Mouse (Mus musculus): ENCODE results near the gene Eva1b. TPM values are rescaled to one million over a fixed set of nuclear protein-coding genes. Genes with fewer than 3 reads are reported as not detected.

Gene Eva1b
- polyA plus RNA-seq, 1 experiment from 2014 or later: 30.9 TPM

GRCm38 (mm10) chr4:126109613-126110373 is 37.8 kb upstream of the Eva1b start:
- ATAC-seq (ENCODE audit: extremely low read depth, insufficient number of reproducible peaks, low FRiP score, low TSS enrichment): no peak
- Histone ChIP-seq H3K9me3 (no peaks in the 10 kb centered on the region), H3K4me3 (peak overlapping the region; percentile 21; the same call in 1 of the 2 replicates), H3K27ac (replicated peaks) (peak overlapping the region; percentile 96), H3K4me2 (peak overlapping the region; percentile 60), H3K36me3 (no peaks in the 10 kb centered on the region), H3K9ac (peak overlapping the region; percentile 72), H3K4me1 (peaks cover 86% of the 10 kb centered on the region), H3K27me3 (replicated peaks) (no peaks in the 10 kb centered on the region)
- 55% methylated on average over 10 of the region's 10 CpGs for WGBS

DNA sequence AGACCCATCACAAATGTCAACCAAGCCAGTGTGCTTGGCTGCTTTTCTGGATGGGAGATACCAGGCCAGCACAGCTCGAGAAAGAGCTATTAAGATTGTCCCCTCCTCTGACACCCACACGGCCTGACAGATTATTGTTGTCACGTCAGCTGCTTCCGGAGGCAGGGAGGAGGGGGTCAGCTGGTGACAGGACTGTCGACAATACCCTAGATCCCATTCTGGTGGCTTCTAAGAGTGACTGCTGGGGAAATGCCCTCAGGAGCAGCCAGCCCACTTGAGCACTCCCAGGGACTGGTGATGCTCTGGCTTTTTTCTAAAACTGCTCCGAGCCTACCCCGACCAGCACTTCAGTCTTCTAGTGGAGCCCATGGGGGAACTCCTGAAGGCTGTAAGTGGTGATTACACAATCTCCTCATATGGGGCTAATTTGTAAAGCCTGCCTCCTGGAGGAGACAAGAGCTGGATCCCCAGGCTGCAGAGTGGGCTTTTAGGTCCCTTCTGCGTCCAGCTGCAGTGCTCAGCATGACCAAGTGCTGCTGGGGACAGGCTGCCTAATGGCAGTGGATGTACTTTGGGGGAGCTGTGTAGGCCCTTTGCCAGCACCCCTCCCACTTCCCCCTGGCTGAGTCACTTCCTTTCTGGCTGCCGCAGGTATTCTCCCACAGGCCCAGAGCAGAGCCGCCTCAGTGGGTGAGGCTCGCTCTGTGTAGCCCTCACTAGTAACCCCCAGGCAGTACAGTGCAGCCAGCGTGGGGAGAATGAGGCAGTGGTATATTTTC is 37.0 kb upstream of the Eva1b start:
- H3K4me3 ChIP-seq: peak overlapping the region; percentile 21
- 3% methylated on average over 12 of the region's 12 CpGs for WGBS
- ATAC-seq (ENCODE audit: extremely low read depth, insufficient number of reproducible peaks, low FRiP score, low TSS enrichment): peak; percentile 72; the same call in 1 of the 2 replicates
- peak overlapping the region; percentile 60 for H3K4me2 ChIP-seq
- H3K36me3 ChIP-seq: no peaks in the 10 kb centered on the region
- peak overlapping the region; percentile 72 for H3K9ac ChIP-seq
- peak overlapping the region; percentile 96 for H3K27ac ChIP-seq (replicated peaks)
- no peaks in the 10 kb centered on the region for H3K27me3 ChIP-seq (replicated peaks)
- H3K9me3 ChIP-seq: no peaks in the 10 kb centered on the region
- H3K4me1 ChIP-seq: peaks cover 81% of the 10 kb centered on the region

DNA sequence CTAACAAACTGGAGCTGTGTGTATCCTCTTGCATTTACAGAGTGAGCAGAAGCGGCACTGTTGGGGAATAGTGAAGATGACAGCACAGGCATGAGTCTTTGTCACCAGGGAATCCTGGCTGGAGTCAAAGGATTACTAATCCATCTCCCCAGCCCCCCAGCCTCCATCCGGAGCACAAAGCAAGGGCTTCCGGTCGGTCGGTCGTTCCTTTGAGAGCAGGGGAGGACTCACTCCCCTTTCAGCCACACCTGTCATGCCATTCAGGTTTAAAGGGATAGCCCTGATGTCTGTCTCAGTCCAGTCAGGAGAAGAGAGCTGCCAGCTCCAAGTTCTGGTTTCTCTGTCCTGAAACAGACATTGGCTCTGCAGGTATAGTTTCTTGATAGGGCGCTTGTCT is 36.4 kb upstream of the Eva1b start:
- H3K4me1 ChIP-seq: peaks cover 81% of the 10 kb centered on the region
- H3K9ac ChIP-seq: peak overlapping the region; percentile 72
- H3K4me3 ChIP-seq: peak overlapping the region; percentile 21
- no peaks in the 10 kb centered on the region for H3K9me3 ChIP-seq
- peak overlapping the region; percentile 60 for H3K4me2 ChIP-seq
- ATAC-seq (ENCODE audit: extremely low read depth, insufficient number of reproducible peaks, low FRiP score, low TSS enrichment): no peak
- no peaks in the 10 kb centered on the region for H3K27me3 ChIP-seq (replicated peaks)
- H3K27ac ChIP-seq (replicated peaks): peak overlapping the region; percentile 96
- 15% methylated on average over 7 of the region's 7 CpGs for WGBS
- H3K36me3 ChIP-seq: no peaks in the 10 kb centered on the region

DNA sequence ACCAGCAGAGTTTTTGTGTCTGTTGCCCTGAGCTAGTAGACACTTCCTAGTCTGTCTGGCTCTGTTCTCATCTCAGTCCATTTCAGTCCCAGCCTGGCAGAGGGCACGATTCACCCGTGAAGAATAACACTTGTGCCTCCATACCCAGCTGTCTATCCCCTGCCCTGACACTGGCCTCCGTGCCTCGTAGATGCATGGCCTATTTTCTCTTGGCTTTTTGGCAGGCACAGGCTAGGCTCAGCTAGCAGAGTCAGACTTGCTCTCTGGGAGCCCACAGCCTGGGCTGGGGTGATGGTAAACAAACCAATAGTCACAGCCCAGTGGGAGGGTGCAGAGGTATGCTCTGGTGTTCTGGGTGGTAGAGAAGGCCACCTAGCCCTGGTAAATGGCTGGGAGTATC is 34.3 kb upstream of the Eva1b start:
- no peak for ATAC-seq (ENCODE audit: extremely low read depth, insufficient number of reproducible peaks, low FRiP score, low TSS enrichment)
- Histone ChIP-seq H3K4me2 (no peak overlapping the region), H3K4me1 (peaks cover 65% of the 10 kb centered on the region), H3K27me3 (replicated peaks) (no peaks in the 10 kb centered on the region), H3K9me3 (no peaks in the 10 kb centered on the region), H3K9ac (peak overlapping the region; percentile 11; the same call in 1 of the 2 replicates), H3K36me3 (peaks cover 5% of the 10 kb centered on the region; the same call in 1 of the 2 replicates), H3K27ac (replicated peaks) (no peak overlapping the region), H3K4me3 (no peak overlapping the region)
- WGBS: 77% methylated on average over 4 of the region's 4 CpGs

DNA sequence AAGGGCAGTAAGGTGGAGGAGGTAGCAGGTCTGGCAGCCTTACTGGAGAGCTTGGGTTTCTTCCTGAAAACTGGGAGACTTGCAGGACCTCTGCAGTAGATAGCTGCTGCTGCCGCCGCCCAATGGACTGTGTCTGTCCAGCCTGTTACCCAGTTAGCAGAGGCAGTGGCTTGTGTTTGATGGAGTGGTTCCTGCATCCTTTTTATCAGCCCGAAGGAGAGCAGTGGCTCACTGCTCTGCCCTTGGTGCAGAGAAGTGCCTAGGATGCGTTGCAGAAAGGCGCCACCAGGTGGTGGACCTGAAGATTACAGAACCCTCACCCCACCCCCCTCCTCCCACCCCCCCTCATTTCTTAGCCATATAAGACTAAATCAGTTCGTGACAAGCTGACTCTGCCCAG is 33.6 kb upstream of the Eva1b start:
- peaks cover 58% of the 10 kb centered on the region for H3K4me1 ChIP-seq
- no peak for ATAC-seq (ENCODE audit: extremely low read depth, insufficient number of reproducible peaks, low FRiP score, low TSS enrichment)
- 7% methylated on average over 6 of the region's 6 CpGs for WGBS
- no peaks in the 10 kb centered on the region for H3K9me3 ChIP-seq
- H3K4me2 ChIP-seq: no peak overlapping the region
- no peak overlapping the region for H3K9ac ChIP-seq
- H3K36me3 ChIP-seq: peaks cover 10% of the 10 kb centered on the region; the same call in 1 of the 2 replicates
- no peak overlapping the region for H3K27ac ChIP-seq (replicated peaks)
- no peak overlapping the region for H3K4me3 ChIP-seq
- H3K27me3 ChIP-seq (replicated peaks): no peaks in the 10 kb centered on the region

- ATAC-seq (ENCODE audit: extremely low read depth, insufficient number of reproducible peaks, low FRiP score, low TSS enrichment): no peak
- Histone ChIP-seq H3K9ac (peak overlapping the region; percentile 42; the same call in 1 of the 2 replicates), H3K27me3 (replicated peaks) (no peaks in the 10 kb centered on the region), H3K27ac (replicated peaks) (no peak overlapping the region), H3K4me2 (no peak overlapping the region), H3K9me3 (no peaks in the 10 kb centered on the region), H3K4me3 (no peak overlapping the region), H3K4me1 (peaks cover 43% of the 10 kb centered on the region), H3K36me3 (peaks cover 13% of the 10 kb centered on the region)
- 91% methylated on average over 9 of the region's 9 CpGs for WGBS
Measured at GRCm38 (mm10) chr4:126115411-126115810, 32.1 kb upstream of the Eva1b start.

- Histone ChIP-seq H3K27ac (replicated peaks) (no peak overlapping the region), H3K27me3 (replicated peaks) (no peaks in the 10 kb centered on the region), H3K9me3 (peaks cover 1% of the 10 kb centered on the region; the same call in 1 of the 2 replicates), H3K36me3 (peaks cover 18% of the 10 kb centered on the region), H3K4me2 (no peak overlapping the region), H3K4me3 (no peak overlapping the region), H3K9ac (peak overlapping the region; percentile 42; the same call in 1 of the 2 replicates), H3K4me1 (peaks cover 37% of the 10 kb centered on the region)
- WGBS: 66% methylated on average over 6 of the region's 6 CpGs
- ATAC-seq (ENCODE audit: extremely low read depth, insufficient number of reproducible peaks, low FRiP score, low TSS enrichment): no peak
Measured at GRCm38 (mm10) chr4:126115871-126116521, 31.5 kb upstream of the Eva1b start.

DNA sequence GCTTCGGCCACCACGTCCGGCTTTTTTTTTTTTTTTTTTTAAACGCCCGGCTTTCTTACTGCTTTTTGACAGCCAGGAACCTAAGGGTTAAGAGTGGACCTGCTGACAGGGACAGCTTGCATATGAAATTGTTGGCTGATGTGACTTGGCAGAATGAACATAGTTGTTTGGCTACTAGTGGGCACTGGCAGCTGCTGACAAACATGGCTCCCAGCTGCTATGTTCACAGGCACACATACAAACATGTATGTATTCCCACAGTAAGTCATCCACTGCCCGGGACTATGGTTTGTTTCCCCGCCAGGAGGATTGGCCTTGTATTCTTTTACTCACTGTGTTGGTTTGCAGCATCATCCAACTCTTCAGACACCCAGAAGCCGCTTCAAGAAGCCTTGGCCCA is 30.4 kb upstream of the Eva1b start:
- no peak for ATAC-seq (ENCODE audit: extremely low read depth, insufficient number of reproducible peaks, low FRiP score, low TSS enrichment)
- peaks cover 10% of the 10 kb centered on the region for H3K9me3 ChIP-seq

DNA sequence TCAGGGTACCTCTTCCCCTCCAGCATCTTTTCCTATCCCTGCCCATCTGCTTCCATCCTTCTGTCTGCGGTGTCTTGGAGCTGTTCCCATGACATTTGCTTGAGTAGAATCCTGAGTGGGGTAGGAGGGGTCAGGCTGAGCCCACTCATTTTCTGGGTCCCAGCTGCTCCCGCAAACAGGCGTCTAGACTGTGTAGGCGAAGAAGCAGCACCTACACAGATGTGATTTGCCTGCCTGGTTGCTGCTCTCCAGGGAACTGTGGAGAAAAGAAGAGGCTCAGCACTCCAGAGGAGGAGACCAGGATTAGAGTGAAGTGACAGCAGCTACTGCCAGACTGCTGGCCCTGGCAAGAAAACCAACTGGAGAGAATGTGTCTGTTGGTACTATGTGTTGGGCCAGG is 28.9 kb upstream of the Eva1b start:
- Histone ChIP-seq H3K36me3 (peaks cover 37% of the 10 kb centered on the region), H3K4me3 (no peak overlapping the region), H3K4me2 (no peak overlapping the region), H3K4me1 (peaks cover 22% of the 10 kb centered on the region), H3K9ac (no peak overlapping the region), H3K27ac (replicated peaks) (no peak overlapping the region), H3K9me3 (peaks cover 10% of the 10 kb centered on the region), H3K27me3 (replicated peaks) (no peaks in the 10 kb centered on the region)
- WGBS: 93% methylated on average over 4 of the region's 4 CpGs
- ATAC-seq (ENCODE audit: extremely low read depth, insufficient number of reproducible peaks, low FRiP score, low TSS enrichment): no peak

More for the DNA sequence above, 30.4 kb upstream of the Eva1b start:
- Histone ChIP-seq H3K27me3 (replicated peaks) (no peaks in the 10 kb centered on the region), H3K4me2 (no peak overlapping the region), H3K36me3 (peaks cover 28% of the 10 kb centered on the region), H3K9ac (no peak overlapping the region), H3K4me1 (peaks cover 26% of the 10 kb centered on the region), H3K4me3 (no peak overlapping the region), H3K27ac (replicated peaks) (no peak overlapping the region)
- 74% methylated on average over 8 of the region's 8 CpGs for WGBS

DNA sequence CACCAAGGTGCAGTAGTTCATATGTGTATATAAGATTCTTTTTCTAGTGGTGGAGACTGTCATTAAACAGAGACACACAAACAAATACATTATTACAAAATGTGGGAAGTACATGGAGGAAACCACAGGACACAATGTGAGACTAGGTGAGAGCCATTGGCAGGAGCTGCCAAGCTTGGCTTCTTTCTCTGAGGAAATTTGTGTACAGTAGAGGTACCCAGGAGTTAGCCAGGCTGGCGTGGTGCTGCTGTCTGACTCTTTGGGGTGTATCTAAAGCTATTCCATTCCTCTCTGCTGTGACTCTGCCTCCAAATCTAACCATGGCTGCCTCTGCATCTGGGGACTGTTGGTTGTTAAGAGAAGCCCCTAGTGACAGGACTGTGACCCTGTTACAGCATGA is 28.5 kb upstream of the Eva1b start:
- Histone ChIP-seq H3K27ac (replicated peaks) (no peak overlapping the region), H3K9ac (no peak overlapping the region)

DNA sequence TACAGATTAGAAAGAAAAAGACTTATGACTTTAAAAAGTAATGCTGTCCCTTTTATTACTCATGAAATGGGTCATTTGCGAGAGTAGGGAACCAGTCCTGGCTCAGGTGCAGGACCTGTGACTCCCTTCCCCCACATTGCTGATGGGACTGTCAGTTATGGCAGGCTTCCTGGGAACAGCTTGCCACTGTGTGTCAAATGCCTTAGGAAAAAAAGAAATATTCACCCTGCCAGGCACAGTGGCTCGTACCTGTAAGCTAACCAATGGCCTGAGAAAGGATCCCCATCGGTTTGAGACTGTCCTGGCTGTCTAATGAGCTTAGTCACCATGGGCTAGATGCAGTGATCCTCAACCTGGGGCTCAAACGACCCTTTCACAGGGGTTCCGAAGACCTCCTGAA is 27.5 kb upstream of the Eva1b start:
- Histone ChIP-seq H3K4me2 (no peak overlapping the region), H3K27me3 (replicated peaks) (no peaks in the 10 kb centered on the region), H3K4me3 (no peak overlapping the region), H3K9ac (no peak overlapping the region), H3K36me3 (peaks cover 50% of the 10 kb centered on the region), H3K9me3 (peaks cover 10% of the 10 kb centered on the region), H3K4me1 (peaks cover 20% of the 10 kb centered on the region), H3K27ac (replicated peaks) (no peak overlapping the region)
- WGBS: 88% methylated on average over 5 of the region's 5 CpGs
- ATAC-seq (ENCODE audit: extremely low read depth, insufficient number of reproducible peaks, low FRiP score, low TSS enrichment): no peak

More for the DNA sequence above, 28.5 kb upstream of the Eva1b start:
- H3K27me3 ChIP-seq (replicated peaks): no peaks in the 10 kb centered on the region
- WGBS: 73% methylated on average over 1 of the region's 1 CpGs
- peaks cover 20% of the 10 kb centered on the region for H3K4me1 ChIP-seq
- no peak overlapping the region for H3K4me2 ChIP-seq
- ATAC-seq (ENCODE audit: extremely low read depth, insufficient number of reproducible peaks, low FRiP score, low TSS enrichment): no peak
- H3K9me3 ChIP-seq: peaks cover 10% of the 10 kb centered on the region
- peaks cover 41% of the 10 kb centered on the region for H3K36me3 ChIP-seq
- H3K4me3 ChIP-seq: no peak overlapping the region

Data from heart, embryonic 13.5 days (tissue).